Mouse (Mus musculus) neural tube, embryonic 13.5 days (tissue): Measurements from ENCODE around the gene Pld5. TPM values are rescaled to one million over a fixed set of nuclear protein-coding genes. Genes with fewer than 3 reads are reported as not detected.

ENCODE experiments used
- ATAC-seq: fragments of 200-750 bp; cut with Nextera tagmentation; 2 replicates; pipeline ENCODE4 v1.8.0; 2017; ENCODE audit warnings: low read depth, mild to moderate bottlenecking, moderate TSS enrichment, moderate library complexity
- H3K27ac ChIP-seq: fragments of 300-500 bp; sonication (generic); replicated peaks from 2 replicates; pipeline ENCODE4 v1.5.1; 2015; ENCODE audit warnings: moderate library complexity, mild to moderate bottlenecking, inconsistent platforms
- H3K27me3 ChIP-seq: fragments of 300-500 bp; sonication (generic); 2 replicates; pipeline ENCODE4 v1.6.1; 2015; ENCODE audit warnings: mild to moderate bottlenecking, inconsistent platforms
- H3K36me3 ChIP-seq: fragments of 300-500 bp; sonication (generic); 2 replicates; pipeline ENCODE4 v1.6.1; 2015; ENCODE audit warnings: mild to moderate bottlenecking, inconsistent platforms
- H3K4me1 ChIP-seq: fragments of 300-500 bp; sonication (generic); replicated peaks from 2 replicates; pipeline ENCODE4 v1.6.1; 2015; ENCODE audit warnings: inconsistent platforms
- H3K4me2 ChIP-seq: fragments of 300-500 bp; sonication (generic); 2 replicates; pipeline ENCODE4 v1.6.1; 2015; ENCODE audit warnings: inconsistent platforms, mild to moderate bottlenecking, moderate library complexity
- H3K4me3 ChIP-seq: fragments of 300-500 bp; sonication (generic); 2 replicates; pipeline ENCODE4 v1.5.1; 2015; ENCODE audit warnings: mild to moderate bottlenecking, inconsistent platforms
- H3K9ac ChIP-seq: fragments of 300-500 bp; sonication (generic); 2 replicates; pipeline ENCODE4 v1.6.1; 2015; ENCODE audit warnings: moderate library complexity, mild to moderate bottlenecking, inconsistent platforms
- H3K9me3 ChIP-seq: fragments of 300-500 bp; sonication (generic); 2 replicates; pipeline ENCODE4 v1.6.1; 2016; ENCODE audit warnings: inconsistent platforms
- WGBS: fragments of 180-500 bp; shearing (Covaris S2); methylation state at CpG from one replicate; pipeline ENCODE4 v1.1.7; 2015; 5-methylcytosine and 5-hydroxymethylcytosine counted together
- polyA plus RNA-seq: library from polyadenylated mRNA; unstranded; fragments of >200 nt; fragmentation: Nextera tagmentation; extraction: Ambion mirVana; gene quantifications from 2 replicates; pipeline ENCODE4 v1.2.1, GENCODE M21; 2015

Gene Pld5
- polyA plus RNA-seq, 1 experiment from 2014 or later = 6.5 TPM

GRCm38 (mm10) chr1:176078410-176078809 lies 196.7 kb downstream of the Pld5 start:
- Histone ChIP-seq H3K9me3 (no peaks in the 10 kb centered on the region), H3K27me3 (no peaks in the 10 kb centered on the region), H3K27ac (no peak overlapping the region), H3K4me3 (no peak overlapping the region), H3K36me3 (no peaks in the 10 kb centered on the region), H3K4me2 (no peak overlapping the region), H3K9ac (no peak overlapping the region), H3K4me1 (peaks cover 35% of the 10 kb centered on the region)
- 90% methylated on average over 7 of the region's 7 CpGs for WGBS
- no peak for ATAC-seq

- Histone ChIP-seq H3K9me3 (no peaks in the 10 kb centered on the region), H3K4me1 (peaks cover 24% of the 10 kb centered on the region), H3K9ac (no peak overlapping the region), H3K27ac (no peak overlapping the region), H3K27me3 (no peaks in the 10 kb centered on the region), H3K4me2 (no peak overlapping the region), H3K4me3 (no peak overlapping the region), H3K36me3 (no peaks in the 10 kb centered on the region)
- ATAC-seq = no peak
Observed at GRCm38 (mm10) chr1:176076799-176077198, 198.3 kb downstream of the Pld5 start.

GRCm38 (mm10) chr1:176075810-176076209 lies 199.3 kb downstream of the Pld5 start:
- Histone ChIP-seq H3K4me1 (peaks cover 18% of the 10 kb centered on the region), H3K36me3 (no peaks in the 10 kb centered on the region), H3K4me3 (no peak overlapping the region), H3K9ac (no peak overlapping the region), H3K27ac (peak overlapping the region; percentile 65), H3K4me2 (no peak overlapping the region), H3K27me3 (no peaks in the 10 kb centered on the region), H3K9me3 (no peaks in the 10 kb centered on the region)
- ATAC-seq = peak; percentile 64

GRCm38 (mm10) chr1:176075409-176075808 lies 199.7 kb downstream of the Pld5 start:
- Histone ChIP-seq H3K27ac (peak overlapping the region; percentile 65), H3K4me3 (no peak overlapping the region), H3K4me2 (no peak overlapping the region), H3K36me3 (no peaks in the 10 kb centered on the region), H3K4me1 (peaks cover 18% of the 10 kb centered on the region), H3K9ac (no peak overlapping the region), H3K9me3 (no peaks in the 10 kb centered on the region), H3K27me3 (no peaks in the 10 kb centered on the region)
- WGBS = 43% methylated on average over 1 of the region's 1 CpGs
- ATAC-seq = peak; percentile 83

- H3K27ac ChIP-seq = peak overlapping the region; percentile 38; the same call in 1 of the 2 replicates
- H3K4me3 ChIP-seq = no peak overlapping the region
Observed at GRCm38 (mm10) chr1:176074526-176074925, 200.6 kb downstream of the Pld5 start.

GRCm38 (mm10) chr1:176065281-176065680 lies 209.8 kb downstream of the Pld5 start:
- H3K27ac ChIP-seq = no peak overlapping the region
- no peak overlapping the region for H3K4me2 ChIP-seq
- ATAC-seq = no peak
- peaks cover 5% of the 10 kb centered on the region; the same call in 1 of the 2 replicates for H3K9me3 ChIP-seq
- no peak overlapping the region for H3K9ac ChIP-seq
- no peaks in the 10 kb centered on the region for H3K36me3 ChIP-seq
- H3K27me3 ChIP-seq = no peaks in the 10 kb centered on the region
- H3K4me3 ChIP-seq = no peak overlapping the region
- H3K4me1 ChIP-seq = no peaks in the 10 kb centered on the region

More at GRCm38 (mm10) chr1:176074526-176074925, 200.6 kb downstream of the Pld5 start:
- Histone ChIP-seq H3K9me3 (no peaks in the 10 kb centered on the region), H3K27me3 (no peaks in the 10 kb centered on the region), H3K9ac (no peak overlapping the region), H3K36me3 (no peaks in the 10 kb centered on the region), H3K4me1 (peaks cover 18% of the 10 kb centered on the region), H3K4me2 (no peak overlapping the region)
- 72% methylated on average over 5 of the region's 5 CpGs for whole genome bisulfite sequencing
- ATAC-seq = no peak

GRCm38 (mm10) chr1:176064471-176064870 lies 210.6 kb downstream of the Pld5 start:
- H3K27ac ChIP-seq = no peak overlapping the region
- no peaks in the 10 kb centered on the region for H3K36me3 ChIP-seq
- no peaks in the 10 kb centered on the region for H3K4me1 ChIP-seq
- no peak overlapping the region for H3K9ac ChIP-seq
- H3K27me3 ChIP-seq = no peaks in the 10 kb centered on the region
- peaks cover 5% of the 10 kb centered on the region; the same call in 1 of the 2 replicates for H3K9me3 ChIP-seq
- H3K4me2 ChIP-seq = no peak overlapping the region
- no peak for ATAC-seq
- H3K4me3 ChIP-seq = no peak overlapping the region

- WGBS = 74% methylated on average over 1 of the region's 1 CpGs
- Histone ChIP-seq H3K9ac (no peak overlapping the region), H3K4me2 (no peak overlapping the region)
Observed at GRCm38 (mm10) chr1:176053653-176054052, 221.5 kb downstream of the Pld5 start.

GRCm38 (mm10) chr1:176046995-176047394 lies 228.1 kb downstream of the Pld5 start:
- Histone ChIP-seq H3K27me3 (no peaks in the 10 kb centered on the region), H3K4me3 (no peak overlapping the region), H3K9me3 (no peaks in the 10 kb centered on the region), H3K36me3 (no peaks in the 10 kb centered on the region), H3K27ac (no peak overlapping the region), H3K9ac (no peak overlapping the region), H3K4me2 (no peak overlapping the region), H3K4me1 (peaks cover 15% of the 10 kb centered on the region; the same call in 1 of the 2 replicates)
- 42% methylated on average over 5 of the region's 5 CpGs for WGBS
- ATAC-seq = no peak

More at GRCm38 (mm10) chr1:176053653-176054052, 221.5 kb downstream of the Pld5 start:
- Histone ChIP-seq H3K27ac (no peak overlapping the region), H3K36me3 (no peaks in the 10 kb centered on the region), H3K4me3 (no peak overlapping the region), H3K27me3 (no peaks in the 10 kb centered on the region), H3K4me1 (no peaks in the 10 kb centered on the region), H3K9me3 (no peaks in the 10 kb centered on the region)
- ATAC-seq = no peak

- no peak overlapping the region for H3K9ac ChIP-seq
- no peaks in the 10 kb centered on the region for H3K36me3 ChIP-seq
- H3K27ac ChIP-seq = no peak overlapping the region
- H3K27me3 ChIP-seq = no peaks in the 10 kb centered on the region
- H3K9me3 ChIP-seq = no peaks in the 10 kb centered on the region
- no peak overlapping the region for H3K4me3 ChIP-seq
- no peak overlapping the region for H3K4me2 ChIP-seq
- 88% methylated on average over 1 of the region's 1 CpGs for WGBS
- peaks cover 15% of the 10 kb centered on the region; the same call in 1 of the 2 replicates for H3K4me1 ChIP-seq
- no peak for ATAC-seq
Observed at GRCm38 (mm10) chr1:176046375-176046774, 228.7 kb downstream of the Pld5 start.

- no peak overlapping the region for H3K4me2 ChIP-seq
- no peak overlapping the region for H3K9ac ChIP-seq
- H3K4me1 ChIP-seq = peaks cover 15% of the 10 kb centered on the region; the same call in 1 of the 2 replicates
- no peak for ATAC-seq
- H3K27me3 ChIP-seq = no peaks in the 10 kb centered on the region
- no peak overlapping the region for H3K27ac ChIP-seq
- H3K4me3 ChIP-seq = no peak overlapping the region
- no peaks in the 10 kb centered on the region for H3K9me3 ChIP-seq
- no peaks in the 10 kb centered on the region for H3K36me3 ChIP-seq
- WGBS = 78% methylated on average over 4 of the region's 4 CpGs
Observed at GRCm38 (mm10) chr1:176043056-176043455, 232.1 kb downstream of the Pld5 start.

GRCm38 (mm10) chr1:176039923-176040322 lies 235.2 kb downstream of the Pld5 start:
- no peak for ATAC-seq
- H3K27me3 ChIP-seq = no peaks in the 10 kb centered on the region

GRCm38 (mm10) chr1:176036028-176036427 lies 239.1 kb downstream of the Pld5 start:
- no peak overlapping the region for H3K27ac ChIP-seq
- no peak overlapping the region for H3K4me3 ChIP-seq
- ATAC-seq = no peak
- H3K9ac ChIP-seq = no peak overlapping the region
- H3K4me2 ChIP-seq = no peak overlapping the region
- 62% methylated on average over 3 of the region's 3 CpGs for WGBS
- no peaks in the 10 kb centered on the region for H3K27me3 ChIP-seq
- H3K9me3 ChIP-seq = no peaks in the 10 kb centered on the region
- peaks cover 4% of the 10 kb centered on the region; the same call in 1 of the 2 replicates for H3K4me1 ChIP-seq
- H3K36me3 ChIP-seq = no peaks in the 10 kb centered on the region

More at GRCm38 (mm10) chr1:176039923-176040322, 235.2 kb downstream of the Pld5 start:
- peaks cover 4% of the 10 kb centered on the region; the same call in 1 of the 2 replicates for H3K4me1 ChIP-seq
- no peak overlapping the region for H3K4me3 ChIP-seq
- WGBS = 43% methylated on average over 3 of the region's 3 CpGs
- no peak overlapping the region for H3K9ac ChIP-seq
- no peak overlapping the region for H3K4me2 ChIP-seq
- no peaks in the 10 kb centered on the region for H3K9me3 ChIP-seq
- H3K36me3 ChIP-seq = no peaks in the 10 kb centered on the region
- no peak overlapping the region for H3K27ac ChIP-seq
